Mouse (Mus musculus) intestine, embryonic 14.5 days (tissue): ENCODE data around the gene Nr6a1. TPM values are rescaled to one million over a fixed set of nuclear protein-coding genes. Genes with fewer than 3 reads are reported as not detected.

Source experiments
- ATAC-seq: fragments of 200-750 bp; cut with Nextera tagmentation; replicated peaks from 2 replicates; pipeline ENCODE4 v1.8.0; 2017; ENCODE audit warnings: low read depth, moderate number of reproducible peaks, moderate TSS enrichment, moderate library complexity; ENCODE audit not compliant: low FRiP score, low TSS enrichment
- DNase-seq: peaks from one replicate; pipeline ENCODE4 v3.0.0-alpha.2; 2018; ENCODE audit warnings: low spot score
- H3K27ac ChIP-seq: fragments of 300-500 bp; sonication (generic); 2 replicates; pipeline ENCODE4 v1.5.1; 2014; ENCODE audit warnings: low read depth, mild to moderate bottlenecking, control low read depth
- H3K27me3 ChIP-seq: fragments of 300-500 bp; sonication (generic); replicated peaks from 2 replicates; pipeline ENCODE4 v1.6.1; 2014; ENCODE audit warnings: low read length, control low read depth; ENCODE audit not compliant: control insufficient read depth, insufficient read depth
- H3K36me3 ChIP-seq: fragments of 300-500 bp; sonication (generic); 2 replicates; pipeline ENCODE4 v1.6.1; 2014; ENCODE audit warnings: low read length, control low read depth; ENCODE audit not compliant: control insufficient read depth, insufficient read depth
- H3K4me1 ChIP-seq: fragments of 300-500 bp; sonication (generic); replicated peaks from 2 replicates; pipeline ENCODE4 v1.6.1; 2014; ENCODE audit warnings: low read length, control low read depth, mixed read lengths; ENCODE audit not compliant: control insufficient read depth, insufficient read depth
- H3K4me2 ChIP-seq: fragments of 300-500 bp; sonication (generic); 2 replicates; pipeline ENCODE4 v1.6.1; 2014; ENCODE audit warnings: low read length
- H3K4me3 ChIP-seq: fragments of 300-500 bp; sonication (generic); 2 replicates; pipeline ENCODE4 v1.5.1; 2014; ENCODE audit warnings: low read depth, low read length, control low read depth, mixed read lengths
- H3K9ac ChIP-seq: fragments of 300-500 bp; sonication (generic); 2 replicates; pipeline ENCODE4 v1.6.1; 2014; ENCODE audit warnings: mild to moderate bottlenecking, low read length
- H3K9me3 ChIP-seq: fragments of 300-500 bp; sonication (generic); 2 replicates; pipeline ENCODE4 v1.6.1; 2016; ENCODE audit warnings: low read length, control low read depth; ENCODE audit not compliant: control insufficient read depth
- WGBS: fragments of 180-500 bp; shearing (Covaris S2); extraction: QIAGEN DNeasy Blood & Tissue Kit; methylation state at CpG from one replicate; pipeline ENCODE4 v1.1.7; 2014; 5-methylcytosine and 5-hydroxymethylcytosine counted together
- polyA plus RNA-seq: library from polyadenylated mRNA; unstranded; fragments of >200 nt; fragmentation: Nextera tagmentation; extraction: Ambion mirVana; gene quantifications from 2 replicates; pipeline ENCODE4 v1.2.1, GENCODE M21; 2014

Nr6a1 gene
- polyA plus RNA-seq, 1 experiment from 2014 or later, result 2.4 TPM

GRCm38 (mm10) chr2:38931851-38932667 is 4.6 kb upstream of the Nr6a1 start, which contains the start of gene Olfml2a:
Olfml2a (plus strand) TSS chr2:38931978.
- ATAC-seq (peak; percentile 74), DNase-seq (peak; percentile 85)
- 10% methylated on average over 30 of the region's 32 CpGs for WGBS
- Histone ChIP-seq H3K27ac (no peak within 1 kb of the TSS), H3K4me1 (0 out of 2 replicates have a peak, but pooled peaks cover 4% of the 10 kb centered on the region), H3K36me3 (no peaks in the 10 kb centered on the region), H3K9ac (peak within 1 kb of the TSS; percentile 35), H3K4me3 (peak within 1 kb of the TSS; percentile 34), H3K9me3 (no peaks in the 10 kb centered on the region), H3K4me2 (peak within 1 kb of the TSS; percentile 62), H3K27me3 (no peaks in the 10 kb centered on the region)

DNA sequence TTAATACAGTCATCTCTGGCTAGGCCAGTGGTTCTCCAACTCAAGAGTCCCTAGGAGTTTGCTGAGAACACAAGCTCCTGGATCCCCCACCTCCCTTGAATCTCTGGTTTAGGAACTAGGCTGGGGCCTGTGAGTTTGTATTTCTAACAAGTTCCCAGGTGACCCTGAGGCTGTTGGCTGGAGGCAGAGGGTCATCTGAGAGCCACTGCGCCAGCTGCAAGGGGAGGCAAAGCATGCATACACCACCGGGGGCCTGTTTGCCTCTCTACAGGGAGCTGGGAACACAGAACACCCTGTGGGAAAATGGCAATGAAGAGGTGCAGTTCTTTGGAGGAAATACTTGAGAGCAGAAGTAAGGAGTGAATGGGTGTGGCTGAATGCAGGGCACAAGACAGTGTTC is 2.8 kb upstream of the Nr6a1 start:
- DNase-seq, result no peak
- Histone ChIP-seq H3K9me3 (no peaks in the 10 kb centered on the region), H3K36me3 (no peaks in the 10 kb centered on the region), H3K27ac (no peak overlapping the region), H3K4me3 (no peak overlapping the region), H3K27me3 (peaks cover 3% of the 10 kb centered on the region), H3K9ac (no peak overlapping the region), H3K4me2 (no peak overlapping the region), H3K4me1 (peaks cover 6% of the 10 kb centered on the region)
- WGBS, result 64% methylated on average over 2 of the region's 2 CpGs
- no peak for ATAC-seq

DNA sequence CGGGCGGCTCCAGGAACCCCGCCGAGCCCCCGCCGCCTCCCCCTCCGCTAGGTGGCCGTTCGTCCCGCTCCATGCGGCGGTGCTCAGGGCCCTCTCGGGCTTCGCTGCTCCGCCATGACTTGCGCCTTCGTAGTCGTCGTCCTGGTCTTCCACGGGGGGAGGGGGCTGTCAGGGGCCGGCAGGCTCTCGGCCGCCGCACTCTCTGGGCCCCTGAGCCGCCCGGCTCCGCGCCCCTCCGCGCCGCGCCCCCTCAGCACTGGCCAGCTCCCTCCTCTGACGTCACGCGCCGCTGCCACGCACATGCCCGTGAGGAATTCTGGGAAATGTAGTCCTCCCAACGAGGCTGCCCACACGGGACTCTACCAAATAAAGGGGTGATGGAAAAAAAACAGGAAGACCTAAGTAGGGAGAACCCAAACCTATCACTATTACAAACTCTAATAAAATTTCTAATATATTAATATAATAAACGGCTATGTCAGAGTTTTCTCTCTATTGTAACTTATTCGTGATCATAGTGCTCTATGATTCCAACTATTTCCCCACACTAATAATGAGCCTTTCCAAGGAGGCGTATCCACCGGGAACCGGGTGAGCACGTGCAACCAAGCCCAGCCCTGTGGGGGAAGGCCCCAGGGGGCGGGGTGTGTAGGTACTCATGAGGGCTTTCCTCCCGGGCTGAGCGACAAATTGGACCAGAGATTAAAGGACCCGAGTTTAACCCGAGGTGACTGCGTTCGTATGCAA is 1.2 kb downstream of the Nr6a1 start:
- DNase-seq (peak; percentile 93), ATAC-seq (peak; percentile 96)
- peaks cover 27% of the 10 kb centered on the region for H3K27me3 ChIP-seq
- peaks cover 8% of the 10 kb centered on the region for H3K4me1 ChIP-seq
- H3K36me3 ChIP-seq, result no peaks in the 10 kb centered on the region
- peak overlapping the region; percentile 59 for H3K9ac ChIP-seq
- H3K4me2 ChIP-seq, result peak overlapping the region; percentile 94
- WGBS, result under 1% methylated on average over 51 of the region's 53 CpGs
- H3K27ac ChIP-seq, result 0 out of 2 replicates have a peak overlapping the region, but pooled peaks have one; percentile 33
- no peaks in the 10 kb centered on the region for H3K9me3 ChIP-seq
- peak overlapping the region; percentile 71 for H3K4me3 ChIP-seq

DNA sequence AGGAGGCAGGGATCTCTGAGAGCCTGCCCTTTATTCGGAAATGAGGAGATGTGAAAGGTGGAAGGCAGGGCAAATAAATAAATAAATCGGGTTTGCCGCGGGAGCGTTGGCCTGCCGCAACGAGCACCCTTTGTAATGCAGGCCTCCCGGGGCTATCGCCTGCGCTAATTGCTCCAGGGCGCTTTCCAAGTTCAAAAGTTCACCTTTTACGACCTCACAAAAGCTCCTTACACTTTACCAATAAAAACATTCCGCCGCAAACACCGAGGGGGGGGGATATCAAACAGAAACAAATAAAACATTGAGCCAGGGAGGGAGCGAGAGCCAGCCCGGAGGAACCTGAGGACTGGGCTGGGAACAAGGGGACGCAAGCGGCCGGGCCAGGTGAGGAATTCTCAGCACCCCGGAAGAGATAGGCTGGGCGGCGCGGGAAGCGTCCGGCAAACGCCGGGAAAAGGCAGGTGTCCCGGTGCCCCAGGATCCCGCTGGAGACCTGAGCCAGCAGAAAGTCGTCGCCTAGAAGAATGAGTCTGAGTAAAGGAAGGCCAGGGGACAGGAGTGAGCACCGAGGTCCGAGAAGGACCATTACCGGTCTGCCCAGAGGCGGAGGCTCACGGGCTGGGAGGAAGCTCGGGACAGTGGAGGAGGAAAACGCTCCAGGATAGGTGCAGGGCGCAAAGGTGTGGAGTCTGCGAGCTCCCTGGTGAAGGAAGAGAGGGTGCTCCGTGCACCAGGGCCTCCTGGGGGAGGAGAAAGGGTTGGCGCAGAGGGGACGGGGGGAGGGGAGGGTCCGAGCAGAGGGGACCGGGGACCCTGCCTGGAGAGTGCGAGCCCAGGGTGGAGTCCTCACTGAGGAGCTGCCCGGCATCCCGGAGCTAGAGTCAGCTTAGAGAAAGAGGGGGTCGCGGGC is 2.1 kb downstream of the Nr6a1 start:
- H3K27ac ChIP-seq, result peak overlapping the region; percentile 65; the same call in 1 of the 2 replicates
- H3K4me1 ChIP-seq, result peaks cover 7% of the 10 kb centered on the region
- H3K4me3 ChIP-seq, result peak overlapping the region; percentile 71
- H3K9me3 ChIP-seq, result no peaks in the 10 kb centered on the region
- peaks cover 27% of the 10 kb centered on the region for H3K27me3 ChIP-seq
- no peaks in the 10 kb centered on the region for H3K36me3 ChIP-seq
- peak overlapping the region; percentile 94 for H3K4me2 ChIP-seq
- under 1% methylated on average over 51 of the region's 51 CpGs for WGBS
- DNase-seq (peak; percentile 82), ATAC-seq (peak; percentile 69)
- H3K9ac ChIP-seq, result peak overlapping the region; percentile 59

DNA sequence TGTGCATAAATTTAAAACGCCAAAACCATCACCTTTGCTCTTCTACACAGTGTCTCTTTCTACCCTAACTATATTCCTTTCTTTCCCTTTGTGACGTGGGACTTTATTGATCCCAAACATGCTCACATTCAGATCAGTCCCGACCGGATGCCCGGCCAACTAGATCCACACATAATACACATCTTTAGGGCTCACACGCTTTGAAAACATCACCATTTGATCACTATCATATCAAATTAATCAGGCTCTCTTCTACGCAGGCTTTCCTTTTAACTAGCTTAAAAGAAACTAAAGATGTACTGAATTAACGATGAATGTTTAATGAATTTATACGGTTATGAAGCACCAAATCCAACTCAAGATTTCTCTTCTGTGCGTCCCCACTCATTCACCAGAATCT is 2.9 kb downstream of the Nr6a1 start:
- no peak overlapping the region for H3K27ac ChIP-seq
- peak overlapping the region; percentile 94 for H3K4me2 ChIP-seq
- no peak for ATAC-seq
- no peaks in the 10 kb centered on the region for H3K9me3 ChIP-seq
- peaks cover 27% of the 10 kb centered on the region for H3K27me3 ChIP-seq
- H3K4me1 ChIP-seq, result peaks cover 7% of the 10 kb centered on the region
- H3K36me3 ChIP-seq, result no peaks in the 10 kb centered on the region
- 13% methylated on average over 10 of the region's 10 CpGs for WGBS
- no peak for DNase-seq
- H3K9ac ChIP-seq, result peak overlapping the region; percentile 59; the same call in 1 of the 2 replicates
- H3K4me3 ChIP-seq, result peak overlapping the region; percentile 71

- no peak overlapping the region for H3K9ac ChIP-seq
- DNase-seq (no peak), ATAC-seq (no peak)
- no peak overlapping the region; the same call in 1 of the 2 replicates for H3K4me2 ChIP-seq
- H3K9me3 ChIP-seq, result no peaks in the 10 kb centered on the region
- H3K27me3 ChIP-seq, result peaks cover 27% of the 10 kb centered on the region
- no peak overlapping the region for H3K27ac ChIP-seq
- H3K4me3 ChIP-seq, result 0 out of 2 replicates have a peak overlapping the region, but pooled peaks have one; percentile 71
- 57% methylated on average over 2 of the region's 2 CpGs for WGBS
- H3K36me3 ChIP-seq, result no peaks in the 10 kb centered on the region
- peaks cover 7% of the 10 kb centered on the region for H3K4me1 ChIP-seq
Measured at GRCm38 (mm10) chr2:38923911-38924310, 3.6 kb downstream of the Nr6a1 start.

GRCm38 (mm10) chr2:38923471-38923870 is 4.0 kb downstream of the Nr6a1 start:
- ATAC-seq (no peak), DNase-seq (no peak)
- H3K4me3 ChIP-seq, result no peak overlapping the region
- no peak overlapping the region for H3K9ac ChIP-seq
- H3K9me3 ChIP-seq, result no peaks in the 10 kb centered on the region
- H3K4me1 ChIP-seq, result peaks cover 7% of the 10 kb centered on the region
- H3K4me2 ChIP-seq, result no peak overlapping the region
- peaks cover 27% of the 10 kb centered on the region for H3K27me3 ChIP-seq
- H3K27ac ChIP-seq, result no peak overlapping the region
- H3K36me3 ChIP-seq, result no peaks in the 10 kb centered on the region
- 31% methylated on average over 3 of the region's 3 CpGs for WGBS

GRCm38 (mm10) chr2:38921374-38921773 is 6.1 kb downstream of the Nr6a1 start:
- no peak overlapping the region for H3K9ac ChIP-seq

More at GRCm38 (mm10) chr2:38921374-38921773, 6.1 kb downstream of the Nr6a1 start:
- Histone ChIP-seq H3K9me3 (no peaks in the 10 kb centered on the region), H3K4me3 (no peak overlapping the region), H3K4me1 (peaks cover 7% of the 10 kb centered on the region), H3K27ac (no peak overlapping the region), H3K4me2 (no peak overlapping the region), H3K27me3 (peaks cover 27% of the 10 kb centered on the region), H3K36me3 (no peaks in the 10 kb centered on the region)
- ATAC-seq (no peak), DNase-seq (no peak)
- 30% methylated on average over 1 of the region's 1 CpGs for WGBS
